Mouse (Mus musculus) liver, embryonic 14.5 days (tissue): ENCODE data around the gene 2410137M14Rik.

Experiments used
- CTCF ChIP-seq: IDR thresholded peaks from 2 replicates; pipeline ENCODE4 v1.5.1; 2016; ENCODE audit warnings: antibody characterized with exemption, low read depth, control low read depth
- EP300 ChIP-seq: IDR thresholded peaks from 2 replicates; pipeline ENCODE4 v1.6.1; 2016; ENCODE audit warnings: antibody characterized with exemption, low read depth

- TF ChIP-seq CTCF (no peak), EP300 (no peak)
Observed at GRCm38 (mm10) chr17:36992336-36993104, 11.5 kb upstream of the 2410137M14Rik start.
